Mouse (Mus musculus): ENCODE measurements around the gene Orai2. TPM values are rescaled to one million over a fixed set of nuclear protein-coding genes. Genes with fewer than 3 reads are reported as not detected.
"Not testable (repeated sequence)": the region's sequence is repeated elsewhere in the genome, so short reads cannot be mapped to it uniquely, and the experiment has no call there.

The Orai2 gene
- total RNA-seq, 2 experiments from 2014 or later, result 2.7 to 3.4 TPM

GRCm38 (mm10) chr5:136137658-136138274, 32.7 kb downstream of the Orai2 start:
- DNase-seq (ENCODE audit: low spot score in 2 of 2), result peak; percentile 37 to 54

GRCm38 (mm10) chr5:136136292-136136990, 34.1 kb downstream of the Orai2 start:
- no peak for DNase-seq (ENCODE audit: low spot score in 2 of 2)

- peak; percentile 89 to 93 for DNase-seq (ENCODE audit: low spot score in 2 of 2)
Observed at GRCm38 (mm10) chr5:136135571-136136291, 34.8 kb downstream of the Orai2 start, which contains the start of the genes Lrwd1 and Alkbh4. TSS of gene Lrwd1 (minus strand) at chr5:136136074. TSS of gene Alkbh4 (plus strand) at chr5:136136146.

- DNase-seq (ENCODE audit: low spot score in 2 of 2), result no peak
Observed at GRCm38 (mm10) chr5:136122165-136122564, 48.3 kb downstream of the Orai2 start.

GRCm38 (mm10) chr5:136116784-136117112, 53.8 kb downstream of the Orai2 start:
- no peak for DNase-seq (ENCODE audit: low spot score in 2 of 2)

- peak; percentile 98 for DNase-seq (ENCODE audit: low spot score in 2 of 2)
Observed at GRCm38 (mm10) chr5:136115891-136116783, 54.4 kb downstream of the Orai2 start, which contains the start of gene Polr2j. TSS of gene Polr2j (plus strand) at chr5:136116631.

GRCm38 (mm10) chr5:136113546-136113945, 57.0 kb downstream of the Orai2 start:
- not testable (repeated sequence) for DNase-seq (ENCODE audit: low spot score in 2 of 2)

- no peak for DNase-seq (ENCODE audit: low spot score in 2 of 2)
Observed at GRCm38 (mm10) chr5:136109042-136109441, 61.5 kb downstream of the Orai2 start.

GRCm38 (mm10) chr5:136108486-136108885, 62.0 kb downstream of the Orai2 start:
- no peak for DNase-seq (ENCODE audit: low spot score in 2 of 2)

GRCm38 (mm10) chr5:136104511-136104910, 66.0 kb downstream of the Orai2 start:
- no peak for DNase-seq (ENCODE audit: low spot score in 2 of 2)

- DNase-seq (ENCODE audit: low spot score in 2 of 2), result peak; percentile 56 to 68
Observed at GRCm38 (mm10) chr5:136102099-136102820, 68.3 kb downstream of the Orai2 start.

GRCm38 (mm10) chr5:136098536-136098935, 72.0 kb downstream of the Orai2 start:
- no peak for DNase-seq (ENCODE audit: low spot score in 2 of 2)

Small RNA genes within 50 kb of the gene (microRNA-seq; reads per million reads assigned to microRNA genes)
- 4.3 reads per million in 2 experiments for gene Mir7035 (ENCODE audit: borderline number of aligned reads in 2 of 2)

Other genes with a start within 250 kb of the Orai2 start
- 100 to 1,000 TPM; 665 to 853 TPM for gene Ywhag, start 236.1 kb downstream of the Orai2 start, total RNA-seq (2021)
- gene Ssc4d, start 196.2 kb downstream of the Orai2 start, total RNA-seq (2021), result 1 to 10 TPM; 3.3 to 4.3 TPM
- not detected for gene Zp3, start 190.6 kb downstream of the Orai2 start, total RNA-seq (2021)
- 10 to 100 TPM; 12.8 to 18.7 TPM for gene Dtx2, start 175.9 kb downstream of the Orai2 start, total RNA-seq (2021)
- 10 to 100 TPM in 1 of 2 experiments, 1 to 10 TPM in 1; 7.4 to 14.0 TPM for gene Upk3b, start 132.2 kb downstream of the Orai2 start, total RNA-seq (2021)
- not detected for gene Upk3bl, start 116.2 kb downstream of the Orai2 start, total RNA-seq (2021)
- gene Rasa4, start 86.8 kb downstream of the Orai2 start, total RNA-seq (2021), result 10 to 100 TPM; 11.9 to 14.7 TPM
- gene Polr2j, start 54.1 kb downstream of the Orai2 start, total RNA-seq (2021), result 10 to 100 TPM; 70.3 to 78.0 TPM
- 10 to 100 TPM; 11.0 to 11.4 TPM for gene Lrwd1, start 34.6 kb downstream of the Orai2 start, total RNA-seq (2021)
- 1 to 10 TPM; 8.3 to 8.5 TPM for gene Alkbh4, start 34.6 kb downstream of the Orai2 start, total RNA-seq (2021)
- 10 to 100 TPM; 38.7 to 48.9 TPM for gene Prkrip1, start 28.2 kb upstream of the Orai2 start, total RNA-seq (2021)
- 10 to 100 TPM; 21.8 to 85.0 TPM for gene Sh2b2, start 75.8 kb upstream of the Orai2 start, total RNA-seq (2021)

All from adrenal gland, adult 18-20 months (tissue).